Mouse (Mus musculus): ENCODE results near the gene Prr3.
"Not testable (repeated sequence)": the region's sequence is repeated elsewhere in the genome, so short reads cannot be mapped to it uniquely, and the experiment has no call there.

The Prr3 gene

GRCm38 (mm10) chr17:35999356-35999755 lies 19.3 kb upstream of the Prr3 start:
- ATAC-seq (ENCODE audit: low TSS enrichment): no peak

- ATAC-seq (ENCODE audit: low TSS enrichment): no peak
Observed at GRCm38 (mm10) chr17:35998545-35999305, 18.7 kb upstream of the Prr3 start.

- ATAC-seq (ENCODE audit: low TSS enrichment): no peak
Observed at GRCm38 (mm10) chr17:35997713-35998510, 17.9 kb upstream of the Prr3 start.

- ATAC-seq (ENCODE audit: low TSS enrichment): peak; percentile 54
Observed at GRCm38 (mm10) chr17:35996949-35997348, 16.9 kb upstream of the Prr3 start.

- no peak for ATAC-seq (ENCODE audit: low TSS enrichment)
Observed at GRCm38 (mm10) chr17:35994879-35995240, 14.8 kb upstream of the Prr3 start.

- peak; percentile 70 for ATAC-seq (ENCODE audit: low TSS enrichment)
Observed at GRCm38 (mm10) chr17:35994175-35994878, 14.3 kb upstream of the Prr3 start.

GRCm38 (mm10) chr17:35993675-35994074 lies 13.6 kb upstream of the Prr3 start:
- peak; percentile 58 for ATAC-seq (ENCODE audit: low TSS enrichment)

GRCm38 (mm10) chr17:35991781-35992180 lies 11.7 kb upstream of the Prr3 start:
- no peak for ATAC-seq (ENCODE audit: low TSS enrichment)

GRCm38 (mm10) chr17:35981776-35982175 lies 1.7 kb upstream of the Prr3 start:
- ATAC-seq (ENCODE audit: low TSS enrichment): no peak

- no peak for ATAC-seq (ENCODE audit: low TSS enrichment)
Observed at GRCm38 (mm10) chr17:35980363-35980754, 323 bp upstream of the Prr3 start.

GRCm38 (mm10) chr17:35978811-35979400 lies 1.1 kb downstream of the Prr3 start:
- ATAC-seq (ENCODE audit: low TSS enrichment): peak; percentile 73

GRCm38 (mm10) chr17:35972131-35972530 lies 7.9 kb downstream of the Prr3 start:
- no peak for ATAC-seq (ENCODE audit: low TSS enrichment)

- ATAC-seq (ENCODE audit: low TSS enrichment): peak; percentile 95
Observed at GRCm38 (mm10) chr17:35969418-35970389, 10.3 kb downstream of the Prr3 start, which contains the start of gene Abcf1. Gene Abcf1 (minus strand): TSS chr17:35969761.

GRCm38 (mm10) chr17:35967621-35968020 lies 12.4 kb downstream of the Prr3 start:
- no peak for ATAC-seq (ENCODE audit: low TSS enrichment)

- ATAC-seq (ENCODE audit: low TSS enrichment): no peak
Observed at GRCm38 (mm10) chr17:35963279-35963678, 16.8 kb downstream of the Prr3 start.

- ATAC-seq (ENCODE audit: low TSS enrichment): peak; percentile 74; the same call in 1 of the 2 replicates
Observed at GRCm38 (mm10) chr17:35958533-35959223, 21.4 kb downstream of the Prr3 start.

- no peak for ATAC-seq (ENCODE audit: low TSS enrichment)
Observed at GRCm38 (mm10) chr17:35954665-35955064, 25.4 kb downstream of the Prr3 start.

- ATAC-seq (ENCODE audit: low TSS enrichment): not testable (repeated sequence)
Observed at GRCm38 (mm10) chr17:35952559-35952958, 27.5 kb downstream of the Prr3 start.

GRCm38 (mm10) chr17:35950946-35951345 lies 29.1 kb downstream of the Prr3 start:
- ATAC-seq (ENCODE audit: low TSS enrichment): not testable (repeated sequence)

GRCm38 (mm10) chr17:35939941-35940340 lies 40.1 kb downstream of the Prr3 start:
- no peak for ATAC-seq (ENCODE audit: low TSS enrichment)
